ENCODE assay signal across 10 mouse cellular contexts in the genomic region with DNA sequence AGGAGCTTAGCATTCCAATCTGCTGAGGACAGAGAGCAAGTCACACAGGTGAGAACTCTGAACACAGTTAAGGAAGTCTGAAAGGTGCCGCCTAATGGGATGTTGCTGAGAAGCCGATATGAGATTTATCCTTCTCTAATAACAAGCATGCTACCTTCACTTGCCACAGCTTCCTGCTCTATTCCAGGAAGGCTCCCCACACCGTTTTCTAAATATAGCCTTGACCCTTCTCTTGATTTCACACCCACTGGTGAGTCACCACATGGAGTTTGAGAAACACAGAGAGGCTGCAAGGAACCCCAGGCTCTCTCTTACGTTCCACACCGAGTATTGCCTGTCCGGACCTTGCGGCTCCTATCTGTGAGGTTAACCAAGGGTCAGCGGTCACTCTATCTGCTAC. TPM values are rescaled to one million over a fixed set of nuclear protein-coding genes. Genes with fewer than 3 reads are reported as not detected.
A peak's percentile ranks its signal among the peaks of the same experiment; 100 is the strongest.
DNase-seq lines count a peak whose midpoint lies in the region; ATAC-seq lines count a peak whose summit lies in the region.
"Had no signal": no experiment of that assay in that cellular context is flagged by ENCODE, and none has a peak within 500 bp of the region (broad histone marks: within the 10 kb centered on the region; RNA-seq: fewer than 3 reads in every experiment).

No protein-coding gene starts in this region.

- no peak overlapping the region for H3K4me3 ChIP-seq in neural tube, embryonic 11.5 days (ENCODE audit: low read depth, low read length)
- H3K4me3 ChIP-seq in midbrain, embryonic 11.5 days (ENCODE audit: low read depth, low read length): no peak overlapping the region
- H3K4me3 ChIP-seq: embryonic facial prominence, embryonic 13.5 days had no signal

- H3K27me3 ChIP-seq in neural tube, embryonic 11.5 days (ENCODE audit: control insufficient read depth, insufficient read depth, low read length): no peaks in the 10 kb centered on the region
- no peaks in the 10 kb centered on the region for H3K27me3 ChIP-seq in midbrain, embryonic 11.5 days (ENCODE audit: control insufficient read depth, insufficient read depth, low read length)

- no peaks in the 10 kb centered on the region for H3K36me3 ChIP-seq in neural tube, embryonic 11.5 days (ENCODE audit: control insufficient read depth, insufficient read depth, low read length)
- H3K36me3 ChIP-seq in midbrain, embryonic 11.5 days (ENCODE audit: control insufficient read depth, insufficient read depth, low read length): 0 out of 2 replicates have a peak, but pooled peaks cover 2% of the 10 kb centered on the region
- H3K36me3 ChIP-seq: embryonic facial prominence, embryonic 13.5 days had no signal

- 91% methylated on average over 8 of the region's 8 CpGs for WGBS in neural tube, embryonic 11.5 days
- WGBS in midbrain, embryonic 11.5 days: 79% methylated on average over 8 of the region's 8 CpGs

- H3K4me1 ChIP-seq in neural tube, embryonic 11.5 days (ENCODE audit: control insufficient read depth, insufficient read depth, low read length): peaks cover 27% of the 10 kb centered on the region
- peaks cover 43% of the 10 kb centered on the region for H3K4me1 ChIP-seq in midbrain, embryonic 11.5 days (ENCODE audit: control insufficient read depth, insufficient read depth, low read length)

- no peaks in the 10 kb centered on the region for H3K9me3 ChIP-seq in neural tube, embryonic 11.5 days (ENCODE audit: control insufficient read depth, low read length)
- H3K9me3 ChIP-seq in midbrain, embryonic 11.5 days (ENCODE audit: control insufficient read depth, low read length): no peaks in the 10 kb centered on the region
- H3K9me3 ChIP-seq: embryonic facial prominence, embryonic 13.5 days had no signal

- ATAC-seq in neural tube, embryonic 11.5 days (ENCODE audit: insufficient read depth, low FRiP score, low TSS enrichment): no peak
- no peak for ATAC-seq in midbrain, embryonic 11.5 days (ENCODE audit: low FRiP score)

- no peak overlapping the region for H3K4me2 ChIP-seq in neural tube, embryonic 11.5 days (ENCODE audit: low read depth)
- H3K4me2 ChIP-seq in midbrain, embryonic 11.5 days: peak overlapping the region; percentile 21; the same call in 1 of the 2 replicates
- H3K4me2 ChIP-seq: embryonic facial prominence, embryonic 13.5 days had no signal

- DNase-seq in adrenal gland, adult 2 months: peak; percentile 64
- DNase-seq in adrenal gland, postnatal 25 days: no peak
- no peak for DNase-seq in neural tube, embryonic 11.5 days (ENCODE audit: low spot score)
- DNase-seq in neural tube, embryonic 10.5 days (ENCODE audit: extremely low spot score, low spot score): no peak
- DNase-seq in midbrain, embryonic 11.5 days (ENCODE audit: low spot score, missing footprints): no peak
- no peak for DNase-seq in urinary bladder, postnatal 10 days (ENCODE audit: low spot score)
- no peak for DNase-seq in embryo, embryonic 9.5 days (ENCODE audit: extremely low spot score)
- no peak for DNase-seq in layer of hippocampus, postnatal 36 days
- DNase-seq: kidney, postnatal 14 days had no signal

- H3K27ac ChIP-seq in neural tube, embryonic 11.5 days (ENCODE audit: low read depth, low read length): peak overlapping the region; percentile 78; the same call in 1 of the 2 replicates
- H3K27ac ChIP-seq in midbrain, embryonic 11.5 days (ENCODE audit: low read depth, low read length): peak overlapping the region; percentile 96
- H3K27ac ChIP-seq: embryonic facial prominence, embryonic 13.5 days had no signal

- H3K9ac ChIP-seq in neural tube, embryonic 11.5 days (ENCODE audit: low read length): no peak overlapping the region
- 0 out of 2 replicates have a peak overlapping the region, but pooled peaks have one; percentile 4 for H3K9ac ChIP-seq in midbrain, embryonic 11.5 days (ENCODE audit: low read length)
- H3K9ac ChIP-seq: embryonic facial prominence, embryonic 13.5 days had no signal

RNA-seq across cellular contexts. Expression of gene Plekha6, which starts 24.7 kb away (rescaled TPM):
- 10 to 100 TPM; 10.3 to 22.6 TPM for total RNA-seq in adrenal gland, adult 2 months (2021)
- 16.9 and 22.5 TPM in 2 replicates for polyA plus RNA-seq in adrenal gland, adult 2 months (2012; rRNA removed)
- total RNA-seq in adrenal gland, postnatal 25 days (2021): 13.5 and 18.4 TPM in 2 replicates
- 12.5 and 15.2 TPM in 2 replicates for polyA plus RNA-seq in neural tube, embryonic 11.5 days (2014; fragmentation: Nextera tagmentation; extraction: Ambion mirVana)
- polyA plus RNA-seq in midbrain, embryonic 11.5 days (2014; fragmentation: Nextera tagmentation; extraction: Ambion mirVana): 15.7 and 17.0 TPM in 2 replicates
- total RNA-seq in layer of hippocampus, postnatal 36 days (2021): 10 to 100 TPM; 48.4 to 51.8 TPM

RNA-seq across cellular contexts. Expression of gene Ppp1r15b, which starts 57.8 kb away (rescaled TPM):
- total RNA-seq in adrenal gland, adult 2 months (2021): 10 to 100 TPM; 89.6 to 90.2 TPM
- polyA plus RNA-seq in adrenal gland, adult 2 months (2012; rRNA removed): 34.1 and 40.4 TPM in 2 replicates
- total RNA-seq in adrenal gland, postnatal 25 days (2021): 82.5 and 88.1 TPM in 2 replicates
- polyA plus RNA-seq in neural tube, embryonic 11.5 days (2014; fragmentation: Nextera tagmentation; extraction: Ambion mirVana): 55.3 and 57.6 TPM in 2 replicates
- 49.5 and 53.0 TPM in 2 replicates for polyA plus RNA-seq in midbrain, embryonic 11.5 days (2014; fragmentation: Nextera tagmentation; extraction: Ambion mirVana)
- 10 to 100 TPM; 42.5 to 44.2 TPM for total RNA-seq in layer of hippocampus, postnatal 36 days (2021)
